Mouse (Mus musculus): ENCODE data around the gene Atp2a1. TPM values are rescaled to one million over a fixed set of nuclear protein-coding genes. Genes with fewer than 3 reads are reported as not detected.
"Not testable (repeated sequence)": the region's sequence is repeated elsewhere in the genome, so short reads cannot be mapped to it uniquely, and the experiment has no call there.

Atp2a1 gene
- total RNA-seq, 1 experiment from 2014 or later, result 0.41 TPM

GRCm38 (mm10) chr7:126424161-126424560 is 38.7 kb downstream of the Atp2a1 start:
- no peak for ATAC-seq (replicated peaks; ENCODE audit: low read depth, poor library complexity, severe bottlenecking)

- ATAC-seq (replicated peaks; ENCODE audit: low read depth, poor library complexity, severe bottlenecking), result peak; percentile 72
Measured at GRCm38 (mm10) chr7:126421756-126422155, 41.2 kb downstream of the Atp2a1 start.

- no peak for ATAC-seq (replicated peaks; ENCODE audit: low read depth, poor library complexity, severe bottlenecking)
Measured at GRCm38 (mm10) chr7:126418496-126418895, 44.4 kb downstream of the Atp2a1 start.

- no peak for ATAC-seq (replicated peaks; ENCODE audit: low read depth, poor library complexity, severe bottlenecking)
Measured at GRCm38 (mm10) chr7:126417606-126418005, 45.3 kb downstream of the Atp2a1 start.

- ATAC-seq (replicated peaks; ENCODE audit: low read depth, poor library complexity, severe bottlenecking), result no peak
Measured at GRCm38 (mm10) chr7:126417045-126417444, 45.9 kb downstream of the Atp2a1 start.

- peak; percentile 82 for ATAC-seq (replicated peaks; ENCODE audit: low read depth, poor library complexity, severe bottlenecking)
Measured at GRCm38 (mm10) chr7:126416615-126417014, 46.3 kb downstream of the Atp2a1 start.

- no peak for ATAC-seq (replicated peaks; ENCODE audit: low read depth, poor library complexity, severe bottlenecking)
Measured at GRCm38 (mm10) chr7:126414725-126415124, 48.2 kb downstream of the Atp2a1 start, which contains the start of gene Cd19. Gene Cd19 (minus strand): TSS chr7:126414889.

- ATAC-seq (replicated peaks; ENCODE audit: low read depth, poor library complexity, severe bottlenecking), result no peak
Measured at GRCm38 (mm10) chr7:126411061-126411460, 51.8 kb downstream of the Atp2a1 start.

GRCm38 (mm10) chr7:126408686-126409085 is 54.2 kb downstream of the Atp2a1 start:
- no peak for ATAC-seq (replicated peaks; ENCODE audit: low read depth, poor library complexity, severe bottlenecking)

GRCm38 (mm10) chr7:126402518-126402917 is 60.4 kb downstream of the Atp2a1 start:
- not testable (repeated sequence) for ATAC-seq (replicated peaks; ENCODE audit: low read depth, poor library complexity, severe bottlenecking)

GRCm38 (mm10) chr7:126399548-126399947 is 63.4 kb downstream of the Atp2a1 start:
- ATAC-seq (replicated peaks; ENCODE audit: low read depth, poor library complexity, severe bottlenecking), result peak; percentile 42; the same call in 1 of the 2 replicates

- no peak for ATAC-seq (replicated peaks; ENCODE audit: low read depth, poor library complexity, severe bottlenecking)
Measured at GRCm38 (mm10) chr7:126397822-126398221, 65.1 kb downstream of the Atp2a1 start.

GRCm38 (mm10) chr7:126397221-126397620 is 65.7 kb downstream of the Atp2a1 start:
- ATAC-seq (replicated peaks; ENCODE audit: low read depth, poor library complexity, severe bottlenecking), result no peak

GRCm38 (mm10) chr7:126396298-126397119 is 66.4 kb downstream of the Atp2a1 start, which contains the start of gene Nfatc2ip:
Gene Nfatc2ip (minus strand): TSS chr7:126396737.
- peak; percentile 99 for ATAC-seq (replicated peaks; ENCODE audit: low read depth, poor library complexity, severe bottlenecking)

Other genes with a start within 250 kb of the Atp2a1 start
- gene Sbk1, start 190.5 kb downstream of the Atp2a1 start, total RNA-seq (2017), result 5.2 and 5.7 TPM in 2 replicates
- gene Lat, start 93.5 kb downstream of the Atp2a1 start, total RNA-seq (2017), result 16.4 and 22.4 TPM in 2 replicates
- gene Spns1, start 85.7 kb downstream of the Atp2a1 start, total RNA-seq (2017), result 5.6 and 11.3 TPM in 2 replicates
- gene Nfatc2ip, start 66.4 kb downstream of the Atp2a1 start, total RNA-seq (2017), result 18.2 and 24.4 TPM in 2 replicates
- gene Cd19, start 48.2 kb downstream of the Atp2a1 start, total RNA-seq (2017), result 0.32 TPM in 1 of 2 replicates, not detected in the other
- 22.5 and 23.1 TPM in 2 replicates for gene Rabep2, start 34.3 kb downstream of the Atp2a1 start, total RNA-seq (2017)
- gene Sh2b1, start 12.3 kb upstream of the Atp2a1 start, total RNA-seq (2017), result 16.6 and 17.3 TPM in 2 replicates
- gene Tufm, start 24.3 kb upstream of the Atp2a1 start, total RNA-seq (2017), result 92.3 and 108 TPM in 2 replicates
- 37.0 and 51.1 TPM in 2 replicates for gene Atxn2l, start 40.3 kb upstream of the Atp2a1 start, total RNA-seq (2017)
- gene Eif3c, start 103.3 kb upstream of the Atp2a1 start, total RNA-seq (2017), result 231 and 257 TPM in 2 replicates
- 5.7 and 6.5 TPM in 2 replicates for gene Apobr, start 121.8 kb upstream of the Atp2a1 start, total RNA-seq (2017)
- gene Cln3, start 122.7 kb upstream of the Atp2a1 start, total RNA-seq (2017), result 18.1 and 21.2 TPM in 2 replicates
- gene Il27, start 131.8 kb upstream of the Atp2a1 start, total RNA-seq (2017), result 0.23 TPM in 1 of 2 replicates, not detected in the other
- 2.5 and 2.8 TPM in 2 replicates for gene Nupr1, start 167.8 kb upstream of the Atp2a1 start, total RNA-seq (2017)
- 40.8 and 51.8 TPM in 2 replicates for gene Sgf29, start 186.2 kb upstream of the Atp2a1 start, total RNA-seq (2017)
- 0.37 TPM in 1 of 2 replicates, not detected in the other for gene Sult1a1, start 213.3 kb upstream of the Atp2a1 start, total RNA-seq (2017)
- 119 and 144 TPM in 2 replicates for gene Bola2, start 232.3 kb upstream of the Atp2a1 start, total RNA-seq (2017)
- 3.4 and 6.0 TPM in 2 replicates for gene Slx1b, start 232.7 kb upstream of the Atp2a1 start, total RNA-seq (2017)
- gene Coro1a, start 244.7 kb upstream of the Atp2a1 start, total RNA-seq (2017), result 301 and 302 TPM in 2 replicates

Measured in common myeloid progenitor, adult 5-6 weeks (primary cell).